Mouse (Mus musculus): ENCODE data around the gene Cercam. TPM values are rescaled to one million over a fixed set of nuclear protein-coding genes. Genes with fewer than 3 reads are reported as not detected.
"Not testable (repeated sequence)": the region's sequence is repeated elsewhere in the genome, so short reads cannot be mapped to it uniquely, and the experiment has no call there.

The Cercam gene
- polyA plus RNA-seq, 1 experiment = 9.5 TPM

DNA sequence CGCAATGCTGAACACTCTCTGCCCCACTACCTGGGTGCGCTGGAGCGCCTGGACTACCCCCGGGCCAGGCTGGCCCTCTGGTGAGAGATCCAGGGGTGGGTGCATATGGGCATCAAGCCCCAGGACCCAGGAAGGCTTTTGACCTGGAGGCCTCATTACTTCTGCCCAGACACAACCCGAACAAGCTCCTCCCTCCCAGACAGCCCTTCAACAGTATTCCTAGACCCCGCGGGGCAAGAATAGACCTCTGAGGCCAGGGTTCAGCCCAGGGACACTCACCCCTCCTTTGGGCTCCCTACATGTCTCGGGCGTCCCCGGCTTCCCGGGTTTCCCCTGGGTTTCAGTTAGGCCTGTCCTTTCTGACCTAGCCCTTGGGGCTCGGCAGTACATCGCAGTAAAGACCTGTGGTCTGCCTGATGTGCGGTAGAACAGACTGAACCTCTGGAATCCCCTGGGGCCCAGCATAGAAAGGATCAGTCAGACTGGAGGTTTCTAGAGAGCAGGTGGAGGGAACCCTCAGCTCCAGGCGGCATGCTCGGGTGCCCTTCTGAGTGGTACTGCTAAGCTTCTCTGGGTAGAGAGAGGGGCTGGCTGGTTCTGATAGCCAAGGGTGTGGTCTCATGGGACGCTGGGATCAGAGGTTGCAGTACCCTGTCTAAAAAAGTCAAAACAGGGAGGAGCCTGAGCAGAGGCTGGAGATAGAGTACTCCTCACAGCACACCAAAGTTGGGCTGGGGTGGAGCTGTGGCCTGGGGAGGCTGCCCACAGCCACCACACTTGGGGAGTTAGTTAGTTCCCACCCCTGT, 885 bp downstream of the Cercam start:
- TF ChIP-seq POLR2A (IDR thresholded peaks at IDR 0.05; ENCODE audit: borderline replicate concordance, extremely low read depth, low read depth, low read length) (no peak), CTCF (IDR thresholded peaks at IDR 0.05; ENCODE audit: insufficient read depth, low read length) (no peak)
- Histone ChIP-seq H3K4me1 (ENCODE audit: control insufficient read depth, insufficient read depth, low read length) (peaks cover 5% of the 10 kb centered on the region; the same call in 1 of the 2 replicates), H3K4me3 (replicated peaks; ENCODE audit: extremely low read depth, low read depth, low read length) (peak overlapping the region; percentile 44)
- DNase-seq = no peak
- WGBS = 13% methylated on average over 17 of the region's 17 CpGs

DNA sequence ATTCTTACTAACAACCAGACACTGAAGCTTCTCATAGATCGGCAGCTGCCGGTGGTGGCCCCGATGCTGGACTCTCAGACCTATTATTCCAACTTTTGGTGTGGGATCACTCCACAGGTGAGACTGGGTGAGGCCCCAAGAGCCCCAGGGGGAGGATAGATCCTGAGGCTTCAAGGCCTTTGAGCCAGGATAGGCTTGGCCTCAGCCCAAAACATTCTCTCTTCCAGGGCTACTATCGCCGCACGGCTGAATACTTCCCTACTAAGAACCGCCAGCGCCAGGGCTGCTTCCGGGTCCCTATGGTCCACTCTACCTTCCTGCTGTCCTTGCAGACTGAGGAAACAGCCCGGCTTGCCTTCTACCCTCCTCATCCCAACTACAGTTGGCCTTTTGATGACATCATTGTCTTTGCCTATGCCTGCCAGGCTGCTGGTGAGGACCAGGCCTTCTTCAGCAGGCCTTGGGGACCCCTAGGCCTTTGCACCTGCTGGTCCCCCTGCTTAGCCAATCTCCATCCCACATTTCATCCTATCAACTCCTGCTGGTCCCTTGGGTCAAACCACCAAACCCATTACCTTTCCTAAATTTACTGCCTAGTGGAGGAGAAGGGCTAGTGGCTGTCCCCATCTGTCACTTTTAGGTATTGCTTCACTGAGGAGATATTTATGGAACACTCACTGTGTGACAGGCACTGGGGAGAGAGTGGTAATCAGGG, 3.8 kb downstream of the Cercam start:
- DNase-seq = no peak
- Histone ChIP-seq H3K4me3 (replicated peaks; ENCODE audit: extremely low read depth, low read depth, low read length) (no peak overlapping the region), H3K4me1 (ENCODE audit: control insufficient read depth, insufficient read depth, low read length) (peaks cover 5% of the 10 kb centered on the region; the same call in 1 of the 2 replicates)
- 91% methylated on average over 10 of the region's 10 CpGs for WGBS
- no peak for TF ChIP-seq CTCF (IDR thresholded peaks at IDR 0.05; ENCODE audit: insufficient read depth, low read length)
- TF ChIP-seq POLR2A (IDR thresholded peaks at IDR 0.05; ENCODE audit: borderline replicate concordance, extremely low read depth, low read depth, low read length) = no peak

DNA sequence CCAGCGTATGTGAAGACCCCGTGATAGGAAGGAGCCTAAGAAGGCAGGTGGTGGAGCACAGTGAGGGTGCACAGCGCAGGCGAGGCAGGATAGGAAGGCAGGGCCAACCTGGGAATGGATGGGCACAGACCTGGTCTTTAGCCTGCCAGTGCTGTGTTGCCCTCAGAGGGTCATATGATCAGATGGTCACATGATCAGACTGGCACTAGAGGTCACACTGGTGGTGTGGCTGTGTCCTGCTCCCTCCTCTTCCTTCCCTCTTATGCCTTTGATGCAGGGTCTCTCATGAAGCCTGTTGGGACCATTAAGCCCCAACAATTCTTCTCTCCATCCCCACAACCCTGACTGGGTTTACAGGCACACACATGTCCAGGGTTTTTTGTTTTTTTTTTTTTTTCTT, 4.8 kb downstream of the Cercam start:
- DNase-seq = no peak
- no peak overlapping the region for H3K4me3 ChIP-seq (replicated peaks; ENCODE audit: extremely low read depth, low read depth, low read length)
- peaks cover 4% of the 10 kb centered on the region; the same call in 1 of the 2 replicates for H3K4me1 ChIP-seq (ENCODE audit: control insufficient read depth, insufficient read depth, low read length)
- WGBS = 80% methylated on average over 4 of the region's 4 CpGs
- TF ChIP-seq POLR2A (IDR thresholded peaks at IDR 0.05; ENCODE audit: borderline replicate concordance, extremely low read depth, low read depth, low read length) (no peak), CTCF (IDR thresholded peaks at IDR 0.05; ENCODE audit: insufficient read depth, low read length) (no peak)

GRCm38 (mm10) chr2:29878061-29878460, 9.1 kb downstream of the Cercam start:
- Histone ChIP-seq H3K4me1 (ENCODE audit: control insufficient read depth, insufficient read depth, low read length) (no peaks in the 10 kb centered on the region), H3K4me3 (replicated peaks; ENCODE audit: extremely low read depth, low read depth, low read length) (no peak overlapping the region)
- TF ChIP-seq CTCF (IDR thresholded peaks at IDR 0.05; ENCODE audit: insufficient read depth, low read length) (no peak), POLR2A (IDR thresholded peaks at IDR 0.05; ENCODE audit: borderline replicate concordance, extremely low read depth, low read depth, low read length) (no peak)
- 86% methylated on average over 4 of the region's 4 CpGs for WGBS
- DNase-seq = no peak

GRCm38 (mm10) chr2:29879191-29879590, 10.2 kb downstream of the Cercam start:
- TF ChIP-seq POLR2A (IDR thresholded peaks at IDR 0.05; ENCODE audit: borderline replicate concordance, extremely low read depth, low read depth, low read length) (no peak), CTCF (IDR thresholded peaks at IDR 0.05; ENCODE audit: insufficient read depth, low read length) (no peak)
- no peak for DNase-seq
- Histone ChIP-seq H3K4me3 (replicated peaks; ENCODE audit: extremely low read depth, low read depth, low read length) (no peak overlapping the region), H3K4me1 (ENCODE audit: control insufficient read depth, insufficient read depth, low read length) (no peaks in the 10 kb centered on the region)
- 65% methylated on average over 8 of the region's 8 CpGs for WGBS

DNA sequence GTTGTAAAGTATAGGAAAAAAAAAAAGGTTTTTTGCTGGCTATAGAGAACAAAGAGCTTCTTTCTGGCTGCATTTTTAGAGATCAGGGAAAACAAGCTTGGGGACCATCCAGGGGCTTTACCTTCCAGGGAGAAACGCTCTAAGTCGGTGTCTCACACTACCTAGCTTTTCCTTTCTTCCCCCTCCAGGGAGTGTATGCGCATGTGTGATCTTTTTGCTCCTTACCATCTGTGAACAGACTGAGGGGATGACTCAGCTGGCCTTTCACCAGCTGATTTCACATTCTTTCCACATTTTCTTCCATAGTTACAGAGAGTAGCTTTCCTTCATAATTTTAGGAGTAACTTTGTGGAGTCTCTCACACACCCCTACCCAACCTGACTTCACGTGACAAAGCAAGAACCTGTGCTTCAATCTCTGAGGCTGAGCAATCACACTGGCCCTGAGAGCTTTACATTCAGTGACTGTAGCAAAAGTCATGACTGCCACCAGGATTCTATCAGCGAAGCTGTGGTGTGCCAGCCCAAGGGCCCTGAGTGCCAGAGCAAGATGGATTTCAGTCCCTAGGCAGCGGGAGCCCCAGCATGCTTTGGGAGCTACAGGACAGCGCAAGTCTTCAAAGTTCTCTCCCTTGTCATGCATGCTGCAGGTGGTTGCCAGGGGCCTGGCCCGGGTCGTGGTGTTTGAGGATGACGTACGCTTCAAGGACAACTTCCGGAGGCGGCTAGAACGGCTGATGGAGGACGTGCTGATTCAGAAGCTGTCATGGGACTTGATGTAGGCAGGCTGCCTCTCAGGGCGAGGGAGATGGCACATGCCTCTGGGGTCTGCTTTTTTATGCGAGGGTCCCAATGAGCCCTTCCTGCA, 11.2 kb downstream of the Cercam start:
- Histone ChIP-seq H3K4me3 (replicated peaks; ENCODE audit: extremely low read depth, low read depth, low read length) (no peak overlapping the region), H3K4me1 (ENCODE audit: control insufficient read depth, insufficient read depth, low read length) (no peaks in the 10 kb centered on the region)
- 64% methylated on average over 17 of the region's 17 CpGs for WGBS
- no peak for DNase-seq
- TF ChIP-seq CTCF (IDR thresholded peaks at IDR 0.05; ENCODE audit: insufficient read depth, low read length) = no peak
- TF ChIP-seq POLR2A (IDR thresholded peaks at IDR 0.05; ENCODE audit: borderline replicate concordance, extremely low read depth, low read depth, low read length) = no peak

DNA sequence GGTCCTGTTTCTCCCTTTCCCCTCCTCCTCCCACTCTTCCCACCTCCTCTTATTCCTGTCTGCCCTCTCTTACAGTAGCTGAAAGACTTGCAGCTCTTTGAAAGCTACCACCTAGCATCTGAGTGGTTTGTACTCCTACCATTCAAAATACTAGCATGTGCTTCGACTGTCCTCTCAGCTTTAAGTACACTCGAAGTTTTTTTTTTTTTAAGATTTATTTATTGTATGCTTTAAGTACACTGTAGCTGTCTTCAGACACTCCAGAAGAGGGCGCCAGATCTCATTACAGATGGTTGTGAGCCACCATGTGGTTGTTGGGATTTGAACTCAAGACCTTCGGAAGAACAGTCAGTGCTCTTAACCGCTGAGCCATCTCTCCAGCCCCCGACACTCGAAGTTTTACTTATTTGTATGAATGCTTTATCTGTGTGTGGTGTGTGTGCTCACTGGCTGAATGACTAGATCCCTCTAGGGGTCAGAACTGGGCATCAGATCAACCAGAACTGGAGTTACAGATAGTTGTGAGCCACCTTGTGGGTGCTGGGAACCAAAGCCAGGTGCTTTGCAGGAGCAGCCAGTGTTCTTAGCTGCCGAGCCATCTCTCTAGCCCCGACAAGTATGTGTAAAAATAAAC, 17.8 kb downstream of the Cercam start:
- DNase-seq; H3K4me1 ChIP-seq (ENCODE audit: control insufficient read depth, insufficient read depth, low read length); H3K4me3 ChIP-seq (replicated peaks; ENCODE audit: extremely low read depth, low read depth, low read length): not testable (repeated sequence)
- WGBS = 66% methylated on average over 9 of the region's 9 CpGs

GRCm38 (mm10) chr2:29889066-29889944, 20.3 kb downstream of the Cercam start, which contains the start of gene Odf2:
Odf2 (plus strand) TSS chr2:29889221.
- WGBS = under 1% methylated on average over 70 of the region's 70 CpGs
- DNase-seq = peak; percentile 100
- Histone ChIP-seq H3K4me3 (replicated peaks; ENCODE audit: extremely low read depth, low read depth, low read length) (peak within 1 kb of the TSS; percentile 91), H3K4me1 (ENCODE audit: control insufficient read depth, insufficient read depth, low read length) (no peaks in the 10 kb centered on the region)
- TF ChIP-seq CTCF (IDR thresholded peaks at IDR 0.05; ENCODE audit: insufficient read depth, low read length) (no peak), POLR2A (IDR thresholded peaks at IDR 0.05; ENCODE audit: borderline replicate concordance, extremely low read depth, low read depth, low read length) (peak; percentile 59; the same call in 1 of the 2 replicates)

All from lung, adult 2 months (tissue).